Mouse (Mus musculus) CH12.LX (cell line): ENCODE data around the gene Ccl27a. TPM values are rescaled to one million over a fixed set of nuclear protein-coding genes. Genes with fewer than 3 reads are reported as not detected.

Experiments used
- DNase-seq: peaks from one replicate; pipeline ENCODE4 v3.0.0-alpha.2; 2013; ENCODE audit errors: extremely low read depth
- H3K27ac ChIP-seq: 2 replicates; pipeline ENCODE4 v1.5.1; 2012; ENCODE audit warnings: low read depth, mild to moderate bottlenecking, control low read depth, moderate library complexity; ENCODE audit not compliant: insufficient read depth
- H3K27me3 ChIP-seq: replicated peaks from 2 replicates; pipeline ENCODE3; 2012; ENCODE audit warnings: inconsistent platforms
- H3K36me3 ChIP-seq, 2 experiments: replicated peaks in 1 of 2; 2 replicates each; pipeline versions ENCODE3 to v1.6.1; 2012; ENCODE audit warnings: inconsistent platforms in 1 of 2, low read length in 1 of 2, mild to moderate bottlenecking in 1 of 2, mixed read lengths in 1 of 2, moderate library complexity in 1 of 2; ENCODE audit not compliant: control insufficient read depth in 1 of 2, insufficient read depth in 1 of 2
- H3K4me1 ChIP-seq, 2 experiments: 2 replicates each; pipeline ENCODE4 v1.6.1; 2012; ENCODE audit warnings: inconsistent platforms in 1 of 2, moderate library complexity in 1 of 2; ENCODE audit not compliant: insufficient read depth in 2 of 2, control insufficient read depth in 1 of 2
- H3K4me2 ChIP-seq: 2 replicates; pipeline ENCODE4 v1.6.1; 2012; ENCODE audit warnings: low read depth, mild to moderate bottlenecking, control low read depth; ENCODE audit not compliant: poor library complexity, insufficient read depth, severe bottlenecking
- H3K4me3 ChIP-seq, 3 experiments: fragments of 150-350 bp in 1 of 3; sonication (generic) in 1 of 3; replicated peaks in 1 of 3; 2 replicates each; pipeline versions ENCODE3 to v1.5.1; 2011 to 2012; ENCODE audit warnings: low read depth in 2 of 3, low read length in 2 of 3, mild to moderate bottlenecking in 2 of 3, moderate library complexity in 2 of 3, control low read depth in 1 of 3, improper control_type of control experiment in 1 of 3, inconsistent platforms in 1 of 3, mixed read lengths in 1 of 3; ENCODE audit not compliant: poor library complexity in 1 of 3
- H3K79me2 ChIP-seq: replicated peaks from 2 replicates; pipeline ENCODE4 v1.6.1; 2012; ENCODE audit warnings: mild to moderate bottlenecking, moderate library complexity; ENCODE audit not compliant: control insufficient read depth, poor library complexity, insufficient read depth, severe bottlenecking; ENCODE audit errors: extremely low read depth
- H3K9ac ChIP-seq: 2 replicates; pipeline ENCODE4 v1.6.1; 2012; ENCODE audit warnings: low read depth, mild to moderate bottlenecking, control low read depth, moderate library complexity; ENCODE audit not compliant: insufficient read depth
- H3K9me3 ChIP-seq: replicated peaks from 2 replicates; pipeline ENCODE3; 2012; ENCODE audit warnings: low read length, inconsistent platforms, mixed read lengths
- CHD2 ChIP-seq: IDR thresholded peaks from 2 replicates; pipeline ENCODE4 v1.6.1; 2011; ENCODE audit warnings: low read length, improper control_type of control experiment
- CTCF ChIP-seq, 2 experiments: IDR thresholded peaks in 1 of 2; conservative IDR thresholded peaks in 1 of 2; 2 replicates each; pipeline ENCODE4 v1.5.1; 2011 to 2012; ENCODE audit warnings: low read depth in 2 of 2, low read length in 2 of 2, improper control_type of control experiment in 1 of 2, inconsistent platforms in 1 of 2, mild to moderate bottlenecking in 1 of 2, moderate library complexity in 1 of 2
- ELF1 ChIP-seq: IDR thresholded peaks from 2 replicates; pipeline ENCODE4 v1.6.1; 2014; ENCODE audit warnings: low read depth, mild to moderate bottlenecking, inconsistent platforms, low read length, improper control_type of control experiment
- EP300 ChIP-seq: IDR thresholded peaks from 2 replicates; pipeline ENCODE4 v1.6.1; 2011; ENCODE audit warnings: low read length, improper control_type of control experiment
- ETS1 ChIP-seq: conservative IDR thresholded peaks from 2 replicates; pipeline ENCODE4 v1.6.1; 2012; ENCODE audit warnings: low read depth, mild to moderate bottlenecking, inconsistent platforms, low read length, improper control_type of control experiment, moderate library complexity
- IRF4 ChIP-seq: IDR thresholded peaks from 2 replicates; pipeline ENCODE4 v1.6.1; 2014; ENCODE audit warnings: low read depth, mild to moderate bottlenecking, inconsistent platforms, low read length, improper control_type of control experiment
- JUN ChIP-seq: IDR thresholded peaks from 2 replicates; pipeline ENCODE4 v1.6.1; 2011; ENCODE audit warnings: low read depth, mild to moderate bottlenecking, low read length, improper control_type of control experiment, moderate library complexity; ENCODE audit not compliant: insufficient read depth
- KAT2A ChIP-seq: IDR thresholded peaks from 2 replicates; pipeline ENCODE4 v1.6.1; 2012; ENCODE audit warnings: low read length, improper control_type of control experiment, inconsistent platforms; ENCODE audit not compliant: insufficient replicate concordance
- MAFK ChIP-seq: IDR thresholded peaks from 2 replicates; pipeline ENCODE4 v1.6.1; 2011; ENCODE audit warnings: low read length, improper control_type of control experiment; ENCODE audit not compliant: insufficient replicate concordance
- MAX ChIP-seq: IDR thresholded peaks from 2 replicates; pipeline ENCODE4 v1.6.1; 2011; ENCODE audit warnings: low read length, improper control_type of control experiment
- MAZ ChIP-seq: IDR thresholded peaks from 2 replicates; pipeline ENCODE4 v1.6.1; 2012; ENCODE audit warnings: low read depth, mild to moderate bottlenecking, inconsistent platforms, low read length, improper control_type of control experiment, moderate library complexity
- MEF2A ChIP-seq: IDR thresholded peaks from 2 replicates; pipeline ENCODE4 v1.6.1; 2014; ENCODE audit warnings: low read depth, mild to moderate bottlenecking, inconsistent platforms, low read length, improper control_type of control experiment, borderline replicate concordance
- MXI1 ChIP-seq: IDR thresholded peaks from 2 replicates; pipeline ENCODE4 v1.6.1; 2011; ENCODE audit warnings: mild to moderate bottlenecking, low read depth, low read length, improper control_type of control experiment
- MYC ChIP-seq: IDR thresholded peaks from 2 replicates; pipeline ENCODE4 v1.6.1; 2011; ENCODE audit warnings: low read depth, mild to moderate bottlenecking, improper control_type of control experiment, low read length
- POLR2AphosphoS2 ChIP-seq: IDR thresholded peaks from 2 replicates; pipeline ENCODE4 v1.6.1; 2011; ENCODE audit warnings: low read depth, low read length, improper control_type of control experiment
- RCOR1 ChIP-seq: conservative IDR thresholded peaks from 2 replicates; pipeline ENCODE4 v1.6.1; 2012; ENCODE audit warnings: low read depth, mild to moderate bottlenecking, inconsistent platforms, low read length, improper control_type of control experiment
- SIN3A ChIP-seq: IDR thresholded peaks from 2 replicates; pipeline ENCODE4 v1.6.1; 2012; ENCODE audit warnings: low read length, improper control_type of control experiment, inconsistent platforms
- SMC3 ChIP-seq: IDR thresholded peaks from 2 replicates; pipeline ENCODE4 v1.6.1; 2011; ENCODE audit warnings: low read depth, low read length, improper control_type of control experiment
- TBP ChIP-seq: conservative IDR thresholded peaks from 2 replicates; pipeline ENCODE4 v1.6.1; 2011; ENCODE audit warnings: low read depth, low read length, improper control_type of control experiment
- TCF12 ChIP-seq: IDR thresholded peaks from 2 replicates; pipeline ENCODE4 v1.6.1; 2014; ENCODE audit warnings: low read depth, mild to moderate bottlenecking, inconsistent platforms, low read length, improper control_type of control experiment
- UBTF ChIP-seq: IDR thresholded peaks from 2 replicates; pipeline ENCODE4 v1.6.1; 2012; ENCODE audit warnings: low read depth, mild to moderate bottlenecking, inconsistent platforms, low read length, improper control_type of control experiment, moderate library complexity
- USF1 ChIP-seq: IDR thresholded peaks from 2 replicates; pipeline ENCODE4 v1.6.1; 2014; ENCODE audit warnings: low read depth, mild to moderate bottlenecking, inconsistent platforms, low read length, improper control_type of control experiment
- USF2 ChIP-seq: conservative IDR thresholded peaks from 2 replicates; pipeline ENCODE4 v1.6.1; 2011; ENCODE audit warnings: low read depth, low read length, improper control_type of control experiment
- ZC3H11A ChIP-seq: IDR thresholded peaks from 2 replicates; pipeline ENCODE4 v1.6.1; 2012; ENCODE audit warnings: low read depth, mild to moderate bottlenecking, inconsistent platforms, low read length, improper control_type of control experiment
- ZMIZ1 ChIP-seq: IDR thresholded peaks from 2 replicates; pipeline ENCODE4 v1.6.1; 2012; ENCODE audit warnings: low read depth, mild to moderate bottlenecking, inconsistent platforms, low read length, improper control_type of control experiment
- ZNF384 ChIP-seq: IDR thresholded peaks from 2 replicates; pipeline ENCODE4 v1.6.1; 2012; ENCODE audit warnings: low read depth, low read length, improper control_type of control experiment, inconsistent platforms
- dilution Hi-C: fragments of 300-500 bp; cut with MboI; formaldehyde crosslinking; loops from 2 replicates; pipeline ENCODE4 v1.14.3; 2020; ENCODE audit warnings: low sequenced_read_pairs; ENCODE audit not compliant: extremely low pct_unique_long_range_greater_than_20kb, extremely low pct_ligation_motif_present
- in situ Hi-C: fragments of 300-500 bp; cut with MboI; formaldehyde crosslinking; loops from 3 replicates; pipeline ENCODE4 v1.14.3; 2019; ENCODE audit warnings: low sequenced_read_pairs, low pct_ligation_motif_present, low pct_unique_long_range_greater_than_20kb, mixed read lengths
- polyA plus RNA-seq: library from polyadenylated mRNA; unstranded; fragments of >175 nt; gene quantifications from 2 replicates; pipeline ENCODE4 v1.2.1, GENCODE M21; 2012; ENCODE audit warnings: low read depth; ENCODE audit not compliant: insufficient read length
- total RNA-seq, 2 experiments: library from RNA; depleted of rRNA; stranded (reverse); fragments of 300-350 nt in 1 of 2; fragments of >200 nt in 1 of 2; gene quantifications; 2 replicates each; pipeline ENCODE4 v1.2.3; 2012 to 2014

The Ccl27a gene
- total and polyA plus RNA-seq, 3 experiments, result 3.3 to 6.4 (median 5.6) TPM

GRCm38 (mm10) chr4:41745021-41745420 is 29.0 kb downstream of the Ccl27a start:
- H3K27ac ChIP-seq, result no peak overlapping the region
- H3K9me3 ChIP-seq, result peaks cover 23% of the 10 kb centered on the region
- peaks cover 0 to 6% of the 10 kb centered on the region in 2 experiments; a peak in 2 of 4 replicates for H3K4me1 ChIP-seq
- H3K36me3 ChIP-seq, result no peaks in the 10 kb centered on the region
- H3K27me3 ChIP-seq, result peaks cover 36% of the 10 kb centered on the region
- in situ Hi-C loops (no loop called here), dilution Hi-C loops (no loop called here)
- H3K4me2 ChIP-seq, result no peak overlapping the region
- H3K9ac ChIP-seq, result no peak overlapping the region
- H3K4me3 ChIP-seq, result no peak overlapping the region
- H3K79me2 ChIP-seq, result 0 out of 2 replicates have a peak, but pooled peaks cover 2% of the 10 kb centered on the region
- DNase-seq, result no peak
- TF ChIP-seq ZC3H11A, result no peak
- TF ChIP-seq EP300, result no peak
- TF ChIP-seq TBP, result no peak
- TF ChIP-seq MXI1, result no peak
- TF ChIP-seq CTCF (conservative IDR thresholded peaks at IDR 0.05 in 1 of 2, IDR thresholded peaks at IDR 0.05 in 1 of 2; ENCODE audit: low read depth in 2 of 2, low read length in 2 of 2), result no peak
- TF ChIP-seq ELF1, result no peak
- TF ChIP-seq POLR2AphosphoS2, result no peak
- TF ChIP-seq ZNF384, result no peak
- TF ChIP-seq KAT2A, result no peak
- no peak for TF ChIP-seq IRF4
- TF ChIP-seq RCOR1, result no peak
- no peak for TF ChIP-seq SMC3
- TF ChIP-seq JUN, result no peak

GRCm38 (mm10) chr4:41744131-41744530 is 29.9 kb downstream of the Ccl27a start:
- Histone ChIP-seq H3K27ac (no peak overlapping the region), H3K36me3 (peaks cover 5 to 6% of the 10 kb centered on the region in 2 experiments), H3K79me2 (0 out of 2 replicates have a peak, but pooled peaks cover 8% of the 10 kb centered on the region), H3K4me1 (peaks cover 6 to 13% of the 10 kb centered on the region in 2 experiments; a peak in 3 of 4 replicates), H3K27me3 (peaks cover 36% of the 10 kb centered on the region), H3K9ac (no peak overlapping the region), H3K4me3 (no peak overlapping the region), H3K4me2 (no peak overlapping the region), H3K9me3 (peaks cover 23% of the 10 kb centered on the region)
- no peak for DNase-seq
- dilution Hi-C loops, result no loop called here
- in situ Hi-C loops, result no loop called here
- no peak for TF ChIP-seq UBTF
- TF ChIP-seq CHD2, result no peak
- TF ChIP-seq CTCF (conservative IDR thresholded peaks at IDR 0.05 in 1 of 2, IDR thresholded peaks at IDR 0.05 in 1 of 2; ENCODE audit: low read depth in 2 of 2, low read length in 2 of 2), result no peak
- TF ChIP-seq TCF12, result no peak
- TF ChIP-seq ZMIZ1, result no peak
- TF ChIP-seq POLR2AphosphoS2, result no peak
- TF ChIP-seq SIN3A, result no peak
- TF ChIP-seq ETS1, result no peak
- TF ChIP-seq MEF2A, result no peak
- no peak for TF ChIP-seq MAFK
- TF ChIP-seq JUN, result no peak
- no peak for TF ChIP-seq MAX
- no peak for TF ChIP-seq USF2
- no peak for TF ChIP-seq EP300
- TF ChIP-seq ZC3H11A, result no peak
- TF ChIP-seq USF1, result no peak
- no peak for TF ChIP-seq IRF4
- no peak for TF ChIP-seq MYC
- TF ChIP-seq MAZ, result no peak
- TF ChIP-seq ELF1, result no peak
